Mouse (Mus musculus) natural killer cell, adult 2 months (primary cell): Measurements from ENCODE around the gene Cited4.
A peak's percentile ranks its signal among the peaks of the same experiment; 100 is the strongest.

Source experiments
- DNase-seq, 2 experiments: peaks; one replicate each; pipeline ENCODE4 v3.0.0; 2022; ENCODE audit warnings: low spot score in 2 of 2

Gene Cited4

DNA sequence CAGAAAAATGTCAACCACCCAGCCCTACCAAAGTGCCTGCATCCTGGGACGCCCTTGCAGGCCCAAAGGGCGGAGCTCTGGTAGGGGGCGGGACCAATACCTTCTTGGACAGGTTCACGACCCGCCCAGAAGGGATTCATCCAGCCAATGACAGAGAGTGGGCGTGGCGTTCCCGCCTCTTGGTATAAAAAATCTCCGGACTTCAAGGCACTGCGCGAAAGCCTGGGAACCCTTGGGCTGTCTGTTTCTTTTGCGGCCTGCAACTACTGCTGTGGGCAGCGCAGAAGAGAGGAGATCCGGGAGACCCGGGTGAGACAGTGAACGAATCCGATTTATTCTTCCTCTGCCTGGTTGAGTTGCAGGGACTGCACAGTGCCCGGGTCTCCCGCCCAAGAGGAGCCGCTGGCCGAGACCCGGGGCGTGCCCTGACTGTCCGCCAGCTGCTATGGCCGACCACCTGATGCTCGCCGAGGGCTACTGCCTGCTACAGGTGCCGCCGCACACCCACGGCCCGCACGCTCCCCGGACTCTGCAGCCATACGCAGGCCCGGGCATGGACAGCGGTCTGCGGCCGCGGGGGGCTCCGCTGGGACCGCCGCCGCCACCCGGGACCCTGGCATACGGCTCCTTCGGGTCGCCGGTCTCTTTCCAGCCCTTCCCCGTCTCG lies at the start of gene Cited4:
Gene Cited4, plus strand, starts transcription at position 215 of the 667 bp plus-strand sequence.
- DNase-seq = peak; percentile 85

DNA sequence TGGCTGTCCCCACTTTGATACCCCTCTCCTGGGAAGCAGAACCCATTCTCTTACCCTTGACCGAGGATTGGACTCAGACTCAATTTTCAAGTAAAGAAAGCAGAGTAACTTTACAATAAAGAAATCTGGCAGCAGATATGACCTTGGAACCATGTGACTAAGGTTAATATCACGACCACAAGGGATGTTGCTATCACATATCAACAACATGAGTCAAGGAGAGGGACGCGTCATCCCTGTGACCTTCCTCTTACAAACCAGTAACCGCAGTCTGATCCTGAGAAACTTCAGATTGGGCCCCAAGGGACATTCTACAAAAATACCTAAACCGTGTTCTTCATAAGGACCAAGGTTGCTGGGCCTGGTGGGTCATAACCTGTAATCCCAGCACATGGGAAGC lies 38.6 kb upstream of the Cited4 start:
- DNase-seq = no peak

DNA sequence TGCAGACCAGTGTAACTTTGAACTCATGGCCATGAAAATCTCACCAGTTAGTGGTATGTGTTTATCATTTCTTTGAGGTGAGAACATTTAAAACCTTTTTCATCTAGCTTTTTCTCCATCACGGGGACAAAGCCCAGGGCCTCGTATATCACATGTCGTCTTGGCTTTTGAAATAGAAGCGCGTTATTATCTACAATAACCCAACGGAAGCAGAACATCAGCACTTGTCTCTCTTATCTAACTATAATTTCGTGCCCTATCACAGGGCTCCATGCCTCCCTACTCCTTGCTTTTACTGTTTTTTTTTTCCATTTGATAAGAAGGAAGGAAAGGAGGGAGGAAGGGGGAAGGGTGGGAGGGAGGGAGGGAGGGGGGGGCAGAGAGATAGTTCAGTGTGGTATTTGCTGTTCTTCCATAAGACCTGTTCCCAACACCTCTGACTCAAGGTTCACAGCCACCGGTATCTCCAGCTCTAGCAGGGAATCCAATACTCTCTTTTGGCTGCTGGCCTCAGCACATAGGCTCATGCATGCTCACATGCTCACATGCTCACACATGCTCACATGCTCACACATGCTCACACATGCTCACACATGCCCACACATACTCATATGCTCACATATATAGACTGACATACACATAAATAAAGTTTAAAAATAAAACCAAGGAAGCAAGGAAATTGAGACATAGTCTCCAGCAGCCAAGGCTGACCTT lies 36.0 kb upstream of the Cited4 start:
- no peak for DNase-seq

DNA sequence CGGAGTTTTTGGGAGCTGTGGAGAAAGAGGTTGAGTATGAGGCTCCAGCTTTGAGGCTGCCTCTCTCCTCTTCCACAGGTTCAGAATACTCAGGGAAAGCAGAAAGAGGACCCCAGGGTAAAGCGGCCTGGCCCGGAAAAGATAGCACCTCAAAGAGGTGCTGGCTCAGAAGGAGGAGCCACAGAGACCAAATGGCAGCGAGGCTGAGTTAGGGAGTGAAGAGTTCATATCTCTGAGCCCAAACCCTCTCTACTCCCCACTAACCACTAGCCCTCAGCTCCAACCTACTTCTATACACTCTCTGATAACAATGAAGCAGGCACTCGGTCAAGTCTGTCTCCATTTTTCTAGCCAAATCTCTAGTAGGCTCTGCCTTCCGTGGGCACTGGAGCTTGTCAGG lies 34.5 kb upstream of the Cited4 start:
- DNase-seq = no peak

DNA sequence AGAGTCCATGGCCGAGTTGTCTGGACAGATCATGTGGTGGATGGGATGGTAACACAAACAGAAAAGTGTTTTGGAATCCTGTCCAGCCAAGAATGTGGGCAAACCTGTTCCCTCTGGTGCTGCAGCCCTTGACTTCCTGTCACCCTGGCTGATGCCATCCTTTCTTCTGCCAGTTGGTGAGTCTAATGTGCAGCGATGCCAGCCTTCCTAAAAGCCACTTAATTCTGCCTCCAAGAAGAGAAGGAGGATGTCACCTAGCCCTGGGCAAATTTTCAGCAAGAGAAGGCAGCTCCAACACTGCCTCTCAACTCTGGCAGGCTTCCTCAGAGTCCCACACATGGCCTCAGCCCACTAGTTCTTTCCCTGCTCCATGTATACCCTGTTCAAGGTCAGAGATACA lies 31.0 kb upstream of the Cited4 start:
- no peak for DNase-seq

DNA sequence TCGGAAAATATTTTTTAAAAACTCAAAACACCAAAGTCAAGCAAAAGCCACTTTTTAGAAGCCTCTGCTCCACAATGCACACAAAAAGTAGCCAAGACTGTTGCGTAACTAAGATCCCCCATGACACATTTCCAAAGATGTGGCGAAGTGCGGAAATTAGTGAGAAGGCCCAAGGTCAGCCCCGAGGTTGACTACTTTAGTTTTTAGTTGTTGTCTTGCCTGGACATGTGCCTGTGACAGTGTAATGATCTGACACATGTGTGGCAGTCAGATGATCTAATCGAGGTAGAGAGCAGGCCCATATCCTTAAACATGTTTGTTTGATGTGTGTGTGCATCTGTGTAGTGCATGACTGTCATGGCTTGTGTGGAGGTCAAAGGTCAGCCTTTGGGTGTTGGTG lies 24.4 kb upstream of the Cited4 start:
- no peak for DNase-seq

DNA sequence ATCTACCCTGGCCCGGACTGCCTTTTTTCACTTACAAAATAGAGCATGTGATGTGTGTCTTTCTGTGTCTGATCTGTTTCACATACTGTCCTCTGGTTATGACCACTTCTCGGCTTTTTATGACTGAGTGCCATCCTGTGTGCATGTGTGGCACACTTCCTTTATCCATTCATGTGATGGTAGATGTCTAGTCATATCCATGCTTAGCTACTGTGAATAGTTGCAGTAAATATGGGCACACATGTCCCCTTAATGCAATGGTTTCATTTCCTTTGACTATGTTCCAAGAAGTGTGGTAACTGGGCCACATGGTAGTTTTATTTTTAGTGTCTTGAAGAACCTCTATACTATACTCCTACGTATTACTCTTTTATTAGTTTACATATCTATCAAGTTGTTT lies 22.5 kb upstream of the Cited4 start:
- no peak for DNase-seq

DNA sequence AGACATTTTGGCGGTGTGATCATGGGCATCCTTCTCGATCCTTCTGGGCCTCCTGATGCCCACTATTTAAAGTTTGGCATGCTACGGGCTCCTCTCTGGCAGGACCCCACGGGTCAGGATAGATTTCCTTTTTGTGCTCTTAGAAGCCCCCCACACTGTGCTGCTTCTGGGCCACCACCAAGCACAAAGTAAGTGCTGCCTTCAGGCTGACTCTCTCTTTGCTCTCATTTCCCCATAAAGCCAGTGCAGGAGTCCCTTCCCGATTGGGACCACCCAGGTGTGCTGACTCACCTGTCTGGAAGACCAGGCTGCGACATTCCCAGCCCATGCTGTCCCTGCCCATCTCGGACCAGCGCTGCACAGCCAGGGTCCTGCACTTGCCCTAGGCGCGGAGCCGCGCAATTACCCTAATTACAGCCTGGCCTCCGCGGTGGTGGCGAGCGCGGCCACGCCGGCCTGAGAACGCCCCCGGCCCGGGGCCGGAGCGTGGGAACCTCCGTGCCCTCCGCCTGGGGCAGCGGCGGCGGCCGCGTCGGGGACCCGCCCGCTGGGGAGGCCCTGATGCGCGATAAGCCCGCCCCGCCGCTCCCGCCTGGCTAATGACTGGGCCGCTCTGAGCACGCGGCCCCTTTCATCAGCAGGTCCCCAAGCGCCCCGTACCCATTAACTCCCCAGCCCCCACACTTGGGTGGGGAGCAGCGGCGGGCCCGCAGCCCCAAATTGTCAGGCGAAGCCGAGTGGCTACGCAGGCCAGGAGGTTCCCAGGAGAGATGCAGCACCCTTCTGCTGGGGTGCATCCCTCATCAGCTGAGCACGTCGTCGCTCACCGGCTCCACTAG lies 16.8 kb upstream of the Cited4 start:
- DNase-seq = no peak

DNA sequence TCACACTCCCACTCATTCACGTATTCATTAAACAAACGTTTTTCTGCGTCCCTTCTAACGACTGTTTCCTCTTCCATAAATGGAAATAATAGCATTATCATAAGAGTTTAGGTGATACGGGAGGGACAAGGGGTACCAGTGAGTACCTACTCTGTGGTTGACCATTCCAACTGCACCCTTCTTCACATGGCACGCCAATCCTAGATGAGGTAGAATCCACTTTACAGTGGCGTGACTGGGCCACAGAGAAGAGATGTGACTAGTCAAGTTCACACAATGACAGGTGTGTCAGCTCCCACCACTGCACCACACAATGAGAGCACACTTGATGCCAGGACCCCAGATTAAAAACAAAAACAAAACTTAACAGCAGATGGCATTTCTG lies 16.2 kb upstream of the Cited4 start:
- no peak for DNase-seq

DNA sequence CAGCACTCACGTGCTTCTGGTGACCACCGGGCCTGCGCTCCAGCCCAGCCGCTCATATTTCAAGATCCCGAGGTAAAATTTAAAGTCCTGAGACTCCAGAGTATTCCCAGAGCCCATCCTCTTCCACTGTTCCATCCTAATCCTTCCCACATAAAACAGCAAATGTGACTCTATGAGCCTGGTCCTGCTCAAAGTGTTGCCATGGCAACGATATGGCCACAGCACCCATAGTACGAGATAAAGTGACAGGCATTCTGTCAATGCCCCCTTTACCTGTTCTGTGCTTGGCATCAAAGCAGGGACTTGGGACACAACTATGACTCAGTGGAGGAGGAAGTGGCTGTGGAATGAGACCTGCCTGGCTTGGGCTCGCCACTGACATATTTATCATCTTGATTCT lies 10.5 kb upstream of the Cited4 start:
- no peak for DNase-seq

DNA sequence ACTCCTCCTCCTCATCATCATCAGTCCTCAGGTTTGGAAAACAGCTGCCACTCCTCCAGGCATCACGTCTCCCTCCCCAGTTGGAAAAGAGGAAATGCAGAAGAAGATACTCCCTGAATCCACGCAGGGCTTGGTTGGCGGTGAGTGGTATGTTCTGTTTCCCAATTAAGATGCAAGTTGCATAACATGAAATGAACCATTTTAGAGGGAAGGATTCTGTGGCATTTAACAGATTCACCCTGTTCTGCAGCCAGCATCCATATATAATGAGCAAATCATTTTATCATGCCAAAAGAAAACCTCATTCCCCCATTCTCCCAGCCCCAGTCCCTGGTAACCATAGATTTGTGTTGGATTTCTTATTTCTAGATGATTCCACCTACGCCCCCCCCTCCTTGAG lies 5.9 kb upstream of the Cited4 start:
- no peak for DNase-seq

DNA sequence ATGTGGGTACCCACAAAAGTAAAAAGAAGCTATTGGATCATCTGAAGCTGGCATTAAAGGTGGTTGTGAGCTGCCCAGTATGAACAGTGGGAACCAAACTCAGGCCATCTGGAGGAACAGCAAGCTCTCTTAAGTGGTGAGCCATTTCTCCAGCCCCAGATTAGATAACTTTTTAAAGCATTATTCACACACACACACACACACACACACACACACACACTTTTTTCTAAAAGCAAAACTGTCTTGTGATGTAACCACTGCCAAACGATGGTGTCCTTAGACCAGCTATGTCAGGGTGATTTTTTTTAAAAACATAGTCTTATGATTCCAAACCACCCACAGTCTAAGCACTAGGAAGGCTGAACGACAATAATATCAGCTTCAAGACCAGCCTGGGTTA lies 1.8 kb upstream of the Cited4 start:
- DNase-seq = no peak

DNA sequence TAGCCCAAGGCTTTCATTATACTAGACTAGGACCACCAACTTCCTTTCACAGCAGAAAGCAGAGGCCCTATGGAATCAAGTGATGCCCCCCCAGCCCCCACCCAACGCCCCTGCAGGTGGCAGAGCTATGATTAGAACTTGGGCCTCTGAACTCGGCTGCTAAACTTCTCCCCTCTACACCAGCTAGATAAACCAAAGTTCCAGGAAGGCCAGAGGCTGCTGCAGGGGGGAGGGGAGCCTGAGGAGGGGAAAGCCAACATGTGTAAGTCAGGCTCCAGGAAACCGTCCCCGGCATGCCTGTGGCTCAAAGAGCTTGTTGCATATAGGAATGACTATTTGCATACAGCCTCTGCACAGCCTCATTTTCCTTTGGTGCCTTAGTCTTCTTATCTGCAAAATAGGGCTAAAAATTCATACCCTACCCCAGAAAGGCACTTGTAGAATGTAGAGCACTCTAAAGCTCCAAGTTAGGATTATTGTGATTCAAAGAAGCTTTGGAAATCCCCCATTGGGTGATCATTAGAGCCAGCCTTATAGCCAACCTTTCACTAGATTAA lies 1.1 kb upstream of the Cited4 start:
- DNase-seq = no peak

DNA sequence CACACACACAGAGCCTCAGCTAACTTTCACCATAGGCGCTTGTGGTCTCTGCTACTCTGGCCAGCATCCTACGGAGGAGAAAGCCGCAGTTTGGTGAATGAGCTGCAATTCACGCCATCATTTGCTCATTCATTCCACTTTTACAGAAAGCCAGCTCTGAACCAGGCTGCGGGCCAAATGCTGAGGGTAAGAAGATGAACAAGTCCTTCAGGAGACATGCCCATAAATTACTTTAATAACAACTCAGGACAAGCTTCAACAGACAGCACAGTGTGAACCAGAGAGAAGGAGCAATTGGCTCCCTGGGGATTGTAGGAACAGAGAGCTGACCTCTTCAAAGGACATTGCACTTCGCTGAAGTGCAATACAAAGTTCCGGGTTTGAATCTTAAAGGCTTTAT lies 590 bp upstream of the Cited4 start:
- DNase-seq = no peak

DNA sequence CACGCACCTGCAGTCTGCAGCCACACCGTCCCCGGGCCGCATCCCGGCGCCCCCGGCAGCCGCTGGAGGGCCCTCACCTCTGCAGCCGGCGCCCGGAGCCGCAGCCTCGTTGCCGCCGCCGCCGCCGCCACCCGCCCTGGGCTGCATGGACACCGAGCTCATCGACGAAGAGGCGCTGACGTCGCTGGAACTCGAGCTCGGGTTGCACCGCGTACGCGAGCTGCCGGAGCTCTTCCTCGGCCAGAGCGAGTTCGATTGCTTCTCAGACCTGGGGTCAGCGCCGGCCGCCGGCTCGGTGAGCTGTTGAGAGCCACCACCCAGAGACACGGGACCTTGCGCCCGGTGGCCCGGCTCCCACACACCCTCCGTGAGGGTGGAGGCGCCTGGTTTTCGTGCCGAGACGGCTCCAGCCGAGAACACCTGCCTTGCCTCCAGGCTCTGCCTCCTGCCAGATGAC lies 701 bp downstream of the Cited4 start:
- peak; percentile 29 to 38 for DNase-seq

DNA sequence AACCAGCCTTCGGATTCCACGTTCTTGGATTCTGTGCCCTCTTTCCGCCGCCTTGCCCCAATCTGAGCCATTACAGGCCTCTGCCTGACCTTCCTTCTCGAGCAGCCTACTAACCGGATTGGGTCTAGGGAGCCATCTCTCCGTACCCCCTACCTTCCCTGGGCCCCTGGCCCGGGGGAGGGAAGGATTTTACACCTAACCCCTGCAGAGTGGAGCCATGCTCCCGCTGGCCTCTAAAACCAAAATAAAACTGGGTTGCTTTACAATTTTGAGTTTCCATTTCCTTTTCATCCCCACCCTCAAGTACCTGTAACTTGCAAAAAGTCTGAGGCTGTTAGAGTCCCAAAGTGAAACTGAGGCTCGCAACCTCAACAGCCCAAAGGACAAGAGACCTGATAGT lies 1.2 kb downstream of the Cited4 start:
- DNase-seq = no peak

DNA sequence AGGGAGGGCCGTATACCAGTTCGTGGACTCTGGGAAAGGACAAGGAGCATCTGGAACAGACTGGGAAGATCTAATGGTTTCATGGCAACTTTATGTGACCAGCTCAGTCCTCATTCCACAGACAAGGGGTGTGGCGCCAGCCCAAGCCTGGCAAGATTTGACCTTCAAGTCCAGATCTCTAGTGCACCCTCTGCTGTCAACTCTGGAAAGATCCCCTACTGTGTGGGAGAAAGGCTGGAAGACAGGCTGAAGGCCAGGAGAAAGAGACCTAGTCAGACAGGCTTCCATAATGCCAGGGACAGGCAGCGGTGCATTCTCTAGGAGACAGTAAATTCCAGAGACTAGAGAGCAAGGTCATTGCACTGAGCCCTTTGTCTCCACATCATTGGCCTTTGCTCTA lies 2.2 kb downstream of the Cited4 start:
- no peak for DNase-seq

DNA sequence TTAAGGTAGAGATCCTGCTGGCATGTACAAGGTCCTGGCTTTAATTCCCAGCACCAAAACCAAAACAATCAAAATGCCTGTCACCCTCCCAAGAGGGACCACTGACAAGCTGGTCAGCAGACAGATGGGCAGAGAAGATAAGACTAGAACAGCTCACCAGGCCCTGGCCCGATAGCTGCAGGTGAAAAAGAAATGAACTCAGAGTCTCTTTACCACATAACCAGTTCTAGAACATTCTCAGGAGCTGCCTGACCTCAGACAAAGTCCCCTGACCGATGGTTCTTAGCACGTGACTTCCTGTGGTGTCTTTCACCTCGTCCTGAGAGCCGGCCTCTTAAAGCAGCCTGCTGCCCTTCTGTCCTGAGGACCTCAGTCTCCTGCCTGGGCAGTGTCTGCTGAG lies 3.2 kb downstream of the Cited4 start:
- DNase-seq = peak; percentile 61 to 77

DNA sequence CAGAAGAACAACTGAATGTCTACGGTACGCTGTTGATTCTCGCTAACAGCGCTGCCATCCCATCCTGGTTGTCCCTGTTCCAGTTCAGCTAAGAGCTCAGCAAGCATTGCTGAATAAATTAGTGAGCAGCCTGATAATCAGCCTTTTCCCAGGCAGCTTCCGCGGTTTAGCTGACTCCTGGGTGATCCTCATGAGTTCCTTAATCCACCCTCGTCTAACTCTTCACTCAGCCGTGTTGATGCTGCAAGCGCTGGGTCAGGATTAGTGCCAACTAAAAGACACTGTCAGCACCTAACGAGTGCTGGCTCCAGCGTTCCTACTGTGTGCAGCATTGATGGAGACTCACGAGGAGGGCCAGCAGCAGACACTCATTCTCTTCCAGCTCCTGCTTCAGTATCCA lies 4.7 kb downstream of the Cited4 start:
- DNase-seq = no peak

DNA sequence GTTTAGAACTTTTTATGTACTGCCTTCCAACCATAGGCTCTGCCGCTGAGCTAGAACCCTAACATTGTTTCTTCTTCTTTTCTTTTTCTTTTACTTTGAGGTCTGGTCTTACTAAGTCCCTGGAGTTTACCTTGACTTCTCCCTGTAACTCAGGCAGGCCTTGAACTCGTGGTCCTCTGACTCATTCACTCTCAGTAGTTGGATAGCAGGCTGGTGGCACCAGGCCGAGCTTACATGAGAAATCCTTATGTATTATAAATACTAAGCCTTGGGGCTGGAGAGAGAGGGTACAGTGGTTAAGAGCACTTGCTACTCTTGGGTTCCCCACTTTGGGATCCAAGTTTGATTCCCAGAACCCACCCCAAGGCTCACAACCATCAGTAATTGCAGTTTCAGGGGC lies 7.2 kb downstream of the Cited4 start:
- DNase-seq = no peak

DNA sequence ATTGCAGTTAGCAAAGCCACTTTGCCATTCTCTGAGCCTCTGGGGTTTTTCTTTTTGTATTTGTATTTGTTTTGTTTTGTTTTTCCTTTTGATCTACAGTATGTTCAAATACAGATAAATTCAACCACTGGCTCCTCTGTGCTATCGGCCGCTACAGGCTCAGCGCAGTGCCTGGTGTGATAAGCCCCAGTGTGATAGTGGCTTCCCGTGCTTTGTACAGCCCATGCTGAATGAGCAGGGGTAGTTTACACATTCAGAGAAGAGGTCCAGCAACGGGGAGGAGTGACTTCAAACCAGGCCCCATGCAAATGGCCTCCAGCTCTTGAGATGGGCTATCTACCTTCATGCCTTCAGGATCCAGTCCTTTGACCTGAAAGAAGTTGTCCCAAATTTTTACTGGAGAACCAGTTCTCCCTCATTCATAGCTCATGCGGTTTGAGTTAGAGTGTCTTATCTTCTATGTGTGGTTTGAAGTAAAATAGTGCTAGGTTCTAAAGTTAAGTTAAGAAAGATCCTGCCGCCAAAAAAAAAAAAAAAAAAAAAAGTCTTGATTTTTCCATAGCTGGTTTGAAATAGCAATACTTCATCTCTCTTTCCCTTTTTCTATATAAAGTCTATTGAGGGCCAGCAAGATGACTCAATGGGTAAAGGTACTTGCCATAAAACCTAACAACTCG lies 8.5 kb downstream of the Cited4 start:
- no peak for DNase-seq

DNA sequence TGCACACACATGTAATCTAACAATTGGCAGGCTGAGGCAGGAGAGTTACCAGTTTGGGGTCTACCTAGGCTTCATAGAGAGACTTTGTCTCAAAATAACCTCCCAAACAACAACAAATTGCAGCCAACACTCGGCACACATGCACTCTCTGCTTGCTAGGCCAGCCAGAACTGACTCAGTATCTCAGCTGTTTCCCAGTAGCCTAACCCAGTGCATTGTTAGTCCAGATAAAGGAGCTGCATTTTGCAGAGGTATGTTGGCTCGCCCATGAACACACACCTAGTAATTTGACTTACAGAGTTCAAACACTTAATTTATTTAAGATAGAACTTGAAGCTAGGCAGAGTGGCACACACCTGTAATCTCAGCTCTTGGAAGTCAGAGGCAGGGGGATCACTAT lies 9.3 kb downstream of the Cited4 start:
- no peak for DNase-seq
